Mouse (Mus musculus) frontal cortex, adult 2 months (tissue): Measurements from ENCODE around the gene Krt26. TPM values are rescaled to one million over a fixed set of nuclear protein-coding genes. Genes with fewer than 3 reads are reported as not detected.

ENCODE experiments used
- DNase-seq, 2 experiments: peaks; one replicate each; pipeline ENCODE4 v3.0.0; 2022; ENCODE audit warnings: low spot score in 1 of 2; ENCODE audit errors: extremely low spot score in 1 of 2
- polyA plus RNA-seq: library from polyadenylated mRNA; depleted of rRNA; stranded (reverse); fragments of >200 nt; gene quantifications from 2 replicates; pipeline ENCODE4 v1.2.3, GENCODE M21; 2012; rRNA removed

The Krt26 gene
- polyA plus RNA-seq, 1 experiment = not detected

DNA sequence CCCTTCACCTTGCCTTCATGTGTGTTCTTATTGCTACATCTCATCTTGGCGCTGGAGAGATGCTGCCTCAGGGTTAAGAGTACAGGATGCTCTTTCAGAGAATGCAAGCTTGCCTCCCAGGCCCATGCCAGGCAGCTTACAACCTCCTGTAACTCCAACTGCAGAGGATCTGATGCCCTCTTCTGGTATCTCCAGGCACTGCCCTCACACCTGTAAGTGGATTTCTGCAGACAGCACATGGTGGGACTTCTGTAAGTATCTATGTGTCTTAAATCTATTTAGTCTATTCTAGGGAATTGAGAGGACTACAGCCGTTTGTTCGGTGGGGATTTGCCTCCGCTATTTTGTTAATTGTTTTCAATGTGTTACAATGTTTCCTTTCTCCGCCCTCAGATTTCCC is 44.9 kb downstream of the Krt26 start:
- peak; percentile 8 to 65 for DNase-seq

DNA sequence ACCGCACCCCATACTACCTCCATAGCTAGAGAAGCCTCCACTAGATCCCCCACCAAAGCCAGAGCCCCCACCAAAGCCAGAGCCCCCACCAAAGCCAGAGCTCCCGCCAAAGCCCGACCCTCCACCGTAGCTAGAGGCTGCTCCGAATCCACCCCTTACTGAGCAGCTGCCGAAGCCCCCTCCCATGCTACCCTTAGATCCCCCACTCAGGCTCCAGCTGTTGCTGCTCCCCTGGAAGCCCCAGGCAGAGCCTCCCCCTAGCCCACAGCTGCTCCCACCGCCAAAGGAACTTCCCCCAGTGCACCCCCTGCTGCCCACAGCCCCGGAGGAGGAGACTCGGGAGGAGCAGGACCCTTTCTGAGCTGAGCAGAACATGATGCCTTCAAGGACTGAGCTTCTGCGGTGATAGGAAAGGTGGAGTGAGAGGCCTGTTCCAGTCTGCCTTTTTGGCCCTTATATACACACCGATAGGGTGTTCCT is 52.9 kb downstream of the Krt26 start, which contains the start of gene Krt24:
Krt24 (minus strand) TSS at position 430 of the 480 bp plus-strand sequence.
- no peak for DNase-seq

DNA sequence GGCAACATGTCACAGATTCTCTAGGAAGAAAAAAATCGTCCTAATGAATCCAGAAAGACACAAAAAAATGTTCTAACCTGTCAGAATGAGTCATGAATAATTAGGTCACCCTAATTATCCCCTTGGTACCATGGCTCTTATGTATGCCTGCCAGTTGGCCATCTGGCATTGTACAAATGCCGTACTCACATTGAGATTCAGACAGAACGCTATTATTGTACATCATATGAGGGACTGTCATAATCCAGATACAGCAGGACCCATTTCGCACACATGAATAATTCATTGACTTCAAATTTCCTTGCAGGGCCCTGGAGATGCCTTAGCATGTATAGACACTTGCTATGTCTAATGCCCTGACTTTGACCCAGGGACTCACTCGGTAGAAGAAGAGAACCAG is 53.8 kb downstream of the Krt26 start:
- no peak for DNase-seq

DNA sequence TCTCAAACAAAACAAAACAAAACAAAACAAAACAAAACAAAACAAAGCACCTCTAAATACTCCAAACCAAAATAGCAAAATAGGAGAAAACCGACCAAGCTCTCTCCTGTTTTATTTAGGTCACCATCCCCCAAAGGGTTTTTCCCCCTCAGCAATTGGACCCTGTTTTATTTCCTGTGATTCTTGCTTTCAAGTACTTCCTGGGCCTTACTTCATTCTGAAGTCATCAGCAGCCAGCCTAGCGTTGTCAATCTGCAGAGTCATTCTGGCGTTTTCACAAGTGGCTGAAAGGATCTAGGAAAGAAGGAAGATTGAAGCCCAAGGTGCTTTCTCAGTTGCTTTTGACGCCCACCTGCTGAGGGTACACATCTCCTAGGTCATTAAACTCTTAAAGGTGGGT is 54.4 kb downstream of the Krt26 start:
- no peak for DNase-seq

DNA sequence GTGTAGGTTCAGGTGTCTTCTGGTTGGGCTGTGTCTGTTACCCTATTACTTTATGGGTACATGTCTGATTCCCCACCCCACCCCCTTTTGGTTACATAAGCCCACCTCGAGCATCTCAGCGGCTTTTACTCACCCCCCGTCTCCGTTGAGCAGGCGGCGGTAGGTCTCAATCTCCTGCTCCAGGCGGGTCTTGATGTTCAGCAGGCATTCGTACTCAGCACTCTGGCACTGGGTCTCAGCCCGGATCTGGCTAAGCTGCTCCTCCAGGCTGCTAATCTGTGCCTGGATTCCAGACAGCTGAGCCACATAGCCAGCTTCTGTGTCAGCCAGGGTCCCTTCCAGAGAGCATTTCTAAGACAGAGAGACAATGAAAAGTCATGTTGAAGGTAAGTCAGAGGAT is 56.6 kb downstream of the Krt26 start:
- DNase-seq = no peak

DNA sequence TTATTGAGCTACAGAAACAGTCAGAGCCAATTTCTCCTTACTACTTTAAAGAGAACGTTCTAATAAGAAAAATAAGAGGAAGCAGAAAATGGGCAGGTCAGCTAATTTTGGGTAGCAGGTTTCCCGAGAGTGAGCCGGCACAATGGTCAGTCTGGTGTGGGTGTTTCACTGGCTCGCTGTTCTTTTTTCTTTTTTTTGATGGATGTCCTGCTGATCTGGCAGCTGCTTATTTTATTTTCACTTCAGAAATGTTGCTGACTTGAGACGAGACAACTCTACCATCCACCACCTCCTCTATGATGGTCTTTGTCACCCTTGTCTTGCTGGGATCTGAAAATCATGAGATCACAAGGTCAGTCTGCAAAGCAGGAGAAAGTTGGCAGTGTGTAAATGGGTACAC is 57.8 kb downstream of the Krt26 start:
- no peak for DNase-seq

Other genes with a start within 250 kb of the Krt26 start
- 0.19 and 0.34 TPM in 2 replicates for gene Tns4, start 248.7 kb downstream of the Krt26 start, polyA plus RNA-seq
- 0.14 and 0.19 TPM in 2 replicates for gene Ccr7, start 182.9 kb downstream of the Krt26 start, polyA plus RNA-seq
- gene Smarce1, start 106.9 kb downstream of the Krt26 start, polyA plus RNA-seq = 93.5 and 97.6 TPM in 2 replicates
- 21.4 and 22.9 TPM in 2 replicates for gene Krt222, start 93.9 kb downstream of the Krt26 start, polyA plus RNA-seq
- not detected in 2 replicates for gene Krt24, start 52.7 kb downstream of the Krt26 start, polyA plus RNA-seq
- gene Krt25, start 15.0 kb downstream of the Krt26 start, polyA plus RNA-seq = 0.06 and 0.15 TPM in 2 replicates
- 0.19 TPM in 1 of 2 replicates, not detected in the other for gene Krt27, start 13.1 kb upstream of the Krt26 start, polyA plus RNA-seq
- 0.17 TPM in 1 of 2 replicates, not detected in the other for gene Krt28, start 36.9 kb upstream of the Krt26 start, polyA plus RNA-seq
- gene Krt10, start 51.4 kb upstream of the Krt26 start, polyA plus RNA-seq = 9.3 and 11.7 TPM in 2 replicates
- gene Krt12, start 84.3 kb upstream of the Krt26 start, polyA plus RNA-seq = 6.7 and 9.7 TPM in 2 replicates
- 0.08 TPM in 2 replicates for gene Krt20, start 100.2 kb upstream of the Krt26 start, polyA plus RNA-seq
- gene Krt23, start 155.2 kb upstream of the Krt26 start, polyA plus RNA-seq = 0.15 TPM in 1 of 2 replicates, not detected in the other
- not detected in 2 replicates for gene Krt39, start 183.4 kb upstream of the Krt26 start, polyA plus RNA-seq
- gene Krt40, start 205.2 kb upstream of the Krt26 start, polyA plus RNA-seq = 0.08 TPM in 1 of 2 replicates, not detected in the other
- not detected in 2 replicates for gene Krtap3-3, start 212.9 kb upstream of the Krt26 start, polyA plus RNA-seq
- gene Krtap3-2, start 218.9 kb upstream of the Krt26 start, polyA plus RNA-seq = not detected in 2 replicates
- not detected in 2 replicates for gene Gm11939, start 221.5 kb upstream of the Krt26 start, polyA plus RNA-seq
- not detected in 2 replicates for gene Krtap3-1, start 228.7 kb upstream of the Krt26 start, polyA plus RNA-seq
- gene Krtap1-5, start 243.1 kb upstream of the Krt26 start, polyA plus RNA-seq = not detected in 2 replicates
- gene Krtap1-4, start 245.7 kb upstream of the Krt26 start, polyA plus RNA-seq = not detected in 2 replicates